Mouse (Mus musculus): Measurements from ENCODE around the gene Ky.

Ky gene

GRCm38 (mm10) chr9:102551771-102552170 is 46.2 kb downstream of the Ky start:
- DNase-seq (ENCODE audit: low read depth), result peak; percentile 38

GRCm38 (mm10) chr9:102553781-102554180 is 48.2 kb downstream of the Ky start:
- no peak for DNase-seq (ENCODE audit: low read depth)

GRCm38 (mm10) chr9:102558463-102558862 is 52.9 kb downstream of the Ky start:
- no peak for DNase-seq (ENCODE audit: low read depth)

- DNase-seq (ENCODE audit: low read depth), result no peak
Measured at GRCm38 (mm10) chr9:102572888-102573287, 67.3 kb downstream of the Ky start.

DNA sequence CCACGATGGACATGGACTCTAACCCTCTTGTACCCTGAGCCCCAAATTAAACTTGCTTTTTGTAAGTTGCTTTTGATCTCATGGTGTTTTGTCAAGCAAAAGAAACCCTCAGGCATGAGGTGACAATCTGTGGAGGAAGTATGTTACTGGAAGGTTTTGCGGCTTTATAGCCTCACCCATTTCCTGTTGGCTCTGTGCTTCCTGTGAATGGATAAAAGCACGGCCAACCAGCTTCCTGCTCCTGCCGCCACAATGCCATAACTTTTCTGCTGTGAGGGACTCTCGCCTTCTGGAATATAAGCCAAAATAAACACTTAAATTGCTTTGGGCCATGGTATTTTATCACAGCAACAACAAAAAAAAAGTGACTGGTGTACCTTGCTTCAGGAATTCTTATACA is 71.9 kb downstream of the Ky start:
- DNase-seq (ENCODE audit: low read depth), result no peak

GRCm38 (mm10) chr9:102581921-102582469 is 76.4 kb downstream of the Ky start:
- DNase-seq (ENCODE audit: low read depth), result no peak

DNA sequence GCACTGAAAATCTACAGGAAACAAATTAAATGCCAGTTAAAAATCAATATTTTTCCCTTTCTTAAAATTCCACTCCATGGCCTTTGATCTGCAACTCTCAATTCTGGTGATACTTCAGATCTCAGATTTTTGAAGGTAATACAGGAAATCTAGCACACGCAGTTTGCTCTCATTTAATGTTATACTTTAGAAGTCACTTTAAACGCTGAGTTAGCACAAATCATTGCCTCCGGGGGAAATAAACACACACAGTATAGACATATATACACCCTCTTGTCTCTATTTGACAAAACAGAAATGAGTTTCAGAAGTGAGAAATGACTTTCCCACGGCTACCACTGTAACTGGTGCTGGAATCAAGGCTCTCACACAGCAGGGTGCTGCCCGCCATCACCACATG is 81.8 kb downstream of the Ky start:
- no peak for DNase-seq (ENCODE audit: low read depth)

DNA sequence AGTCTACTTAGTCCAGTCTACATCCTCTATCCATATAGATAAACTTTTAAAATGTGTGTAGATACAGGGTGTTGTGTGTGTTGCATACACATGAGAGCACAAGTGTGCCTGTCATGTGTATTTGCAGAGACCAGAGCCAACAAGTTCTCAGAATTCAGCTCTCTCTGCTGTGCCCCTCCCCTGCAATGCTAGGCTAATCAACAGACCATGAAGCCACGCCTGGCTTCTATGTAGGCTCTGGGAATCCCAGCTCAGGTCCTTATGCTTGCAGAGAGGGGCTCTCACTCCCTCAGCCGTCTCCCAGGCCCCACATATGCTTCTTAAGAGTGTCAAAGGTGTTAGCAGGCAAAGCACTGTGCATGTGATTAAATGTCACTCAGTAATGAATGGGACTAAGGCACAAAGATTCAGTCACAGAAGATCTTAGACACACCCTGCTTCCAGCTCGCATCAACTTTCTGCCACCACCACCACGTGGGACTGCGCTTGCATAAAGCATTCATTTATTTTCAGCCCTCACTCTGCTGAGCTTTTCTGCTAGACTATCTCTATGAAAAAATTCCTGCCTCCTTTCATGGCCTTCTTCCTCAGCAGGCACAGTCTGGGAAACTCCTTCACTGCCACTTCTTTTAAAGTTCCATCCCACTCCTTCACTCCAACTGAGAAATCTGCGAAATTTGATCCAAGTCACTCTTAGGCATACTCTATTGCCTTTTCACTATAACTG is 89.3 kb downstream of the Ky start:
- no peak for DNase-seq (ENCODE audit: low read depth)

All from NIH3T3 (cell line).